Mouse (Mus musculus) heart, embryonic 16.5 days (tissue): ENCODE results near the gene Sowahb. TPM values are rescaled to one million over a fixed set of nuclear protein-coding genes. Genes with fewer than 3 reads are reported as not detected.

Experiments used
- ATAC-seq: fragments of 200-750 bp; cut with Nextera tagmentation; replicated peaks from 2 replicates; pipeline ENCODE4 v1.8.0; 2017; ENCODE audit warnings: moderate number of reproducible peaks; ENCODE audit not compliant: insufficient read depth, low FRiP score; ENCODE audit errors: extremely low read depth
- H3K27ac ChIP-seq: fragments of 300-500 bp; sonication (generic); 2 replicates; pipeline ENCODE4 v1.5.1; 2014; ENCODE audit warnings: mild to moderate bottlenecking, low read length, control low read depth, moderate library complexity
- H3K27me3 ChIP-seq: fragments of 300-500 bp; sonication (generic); 2 replicates; pipeline ENCODE4 v1.6.1; 2014; ENCODE audit warnings: low read length, mixed read lengths; ENCODE audit not compliant: control insufficient read depth, insufficient read depth
- H3K36me3 ChIP-seq: fragments of 300-500 bp; sonication (generic); 2 replicates; pipeline ENCODE4 v1.6.1; 2014; ENCODE audit not compliant: control insufficient read depth, insufficient read depth
- H3K4me1 ChIP-seq: fragments of 300-500 bp; sonication (generic); 2 replicates; pipeline ENCODE4 v1.6.1; 2014; ENCODE audit warnings: low read length, mixed read lengths; ENCODE audit not compliant: control insufficient read depth, insufficient read depth
- H3K4me2 ChIP-seq: fragments of 300-500 bp; sonication (generic); 2 replicates; pipeline ENCODE4 v1.6.1; 2014; ENCODE audit warnings: low read depth, mild to moderate bottlenecking, control low read depth, low read length
- H3K4me3 ChIP-seq: fragments of 300-500 bp; sonication (generic); 2 replicates; pipeline ENCODE4 v1.5.1; 2014; ENCODE audit warnings: mild to moderate bottlenecking, control low read depth, low read length
- H3K9ac ChIP-seq: fragments of 300-500 bp; sonication (generic); 2 replicates; pipeline ENCODE4 v1.6.1; 2014; ENCODE audit warnings: low read length, control low read depth
- H3K9me3 ChIP-seq: fragments of 300-500 bp; sonication (generic); replicated peaks from 2 replicates; pipeline ENCODE4 v1.6.1; 2016; ENCODE audit warnings: low read length; ENCODE audit not compliant: control insufficient read depth
- WGBS: fragments of 180-500 bp; shearing (Covaris S2); extraction: QIAGEN DNeasy Blood & Tissue Kit; methylation state at CpG from one replicate; pipeline ENCODE4 v1.1.7; 2014; 5-methylcytosine and 5-hydroxymethylcytosine counted together
- polyA plus RNA-seq: library from polyadenylated mRNA; unstranded; fragments of >200 nt; fragmentation: Nextera tagmentation; extraction: Ambion mirVana; gene quantifications from 2 replicates; pipeline ENCODE4 v1.2.1, GENCODE M21; 2015

Sowahb gene
- polyA plus RNA-seq, 1 experiment from 2014 or later: 0.12 TPM

DNA sequence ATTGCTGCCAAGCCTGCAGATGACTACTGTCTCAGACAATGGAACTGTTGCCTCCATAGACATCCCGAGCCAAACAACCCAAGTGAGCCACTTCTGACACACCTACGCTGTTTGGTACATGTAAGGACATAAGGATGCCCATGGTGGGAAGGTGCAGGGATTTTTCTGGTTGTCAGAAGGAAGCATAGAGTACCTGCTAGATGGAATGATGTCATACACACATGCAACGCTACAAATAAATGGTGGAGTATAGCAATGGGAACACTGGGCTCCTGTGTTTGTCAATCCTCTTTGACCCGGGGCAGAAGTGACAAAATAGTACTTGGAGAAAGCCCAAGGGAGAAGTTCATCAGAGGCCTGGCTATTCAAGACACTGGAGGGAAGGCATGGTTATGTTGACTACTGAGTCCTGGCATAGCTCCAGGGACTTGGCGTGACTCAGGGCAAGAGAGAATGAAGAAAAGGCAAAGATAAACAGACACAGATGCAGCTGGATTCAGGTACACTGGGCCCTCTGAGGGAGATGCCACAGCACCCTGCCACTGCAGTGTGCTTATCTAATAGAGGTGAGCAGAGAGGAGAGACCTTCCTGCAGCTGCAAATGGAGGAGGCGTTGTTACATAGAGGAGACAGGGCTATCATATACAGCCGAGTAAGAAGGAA, 33.0 kb upstream of the Sowahb start:
- no peak for ATAC-seq
- no peak overlapping the region for H3K4me3 ChIP-seq
- no peak overlapping the region for H3K4me2 ChIP-seq
- H3K9me3 ChIP-seq: peaks cover 5% of the 10 kb centered on the region; the same call in 1 of the 2 replicates
- no peak overlapping the region for H3K27ac ChIP-seq
- WGBS: 70% methylated on average over 7 of the region's 7 CpGs
- H3K9ac ChIP-seq: no peak overlapping the region
- H3K27me3 ChIP-seq: no peaks in the 10 kb centered on the region
- no peaks in the 10 kb centered on the region for H3K4me1 ChIP-seq
- no peaks in the 10 kb centered on the region for H3K36me3 ChIP-seq

DNA sequence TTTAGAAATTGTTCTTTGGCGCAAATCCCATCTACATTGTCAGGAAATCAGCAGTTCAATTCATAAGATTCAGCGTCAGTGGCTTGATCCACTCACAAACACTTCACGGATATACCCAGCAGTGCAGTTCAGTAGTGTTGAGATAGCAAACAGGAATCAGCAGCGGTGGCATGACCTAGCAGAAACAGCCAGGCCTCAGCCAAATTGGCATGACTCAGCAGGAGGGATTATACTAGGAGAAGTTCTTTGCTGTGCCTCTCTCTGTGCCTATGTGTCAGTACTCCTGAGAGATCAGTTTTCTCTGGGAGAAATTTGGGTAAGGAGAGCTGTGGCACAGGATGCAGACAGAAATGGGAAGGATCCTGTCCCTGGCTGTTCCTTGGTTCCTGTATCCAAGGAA, 16.0 kb upstream of the Sowahb start:
- H3K4me3 ChIP-seq: no peak overlapping the region
- H3K9me3 ChIP-seq: no peaks in the 10 kb centered on the region
- ATAC-seq: no peak
- no peak overlapping the region for H3K9ac ChIP-seq
- no peaks in the 10 kb centered on the region for H3K4me1 ChIP-seq
- no peak overlapping the region for H3K4me2 ChIP-seq
- no peak overlapping the region for H3K27ac ChIP-seq
- H3K36me3 ChIP-seq: no peaks in the 10 kb centered on the region
- 67% methylated on average over 4 of the region's 4 CpGs for WGBS
- no peaks in the 10 kb centered on the region for H3K27me3 ChIP-seq

DNA sequence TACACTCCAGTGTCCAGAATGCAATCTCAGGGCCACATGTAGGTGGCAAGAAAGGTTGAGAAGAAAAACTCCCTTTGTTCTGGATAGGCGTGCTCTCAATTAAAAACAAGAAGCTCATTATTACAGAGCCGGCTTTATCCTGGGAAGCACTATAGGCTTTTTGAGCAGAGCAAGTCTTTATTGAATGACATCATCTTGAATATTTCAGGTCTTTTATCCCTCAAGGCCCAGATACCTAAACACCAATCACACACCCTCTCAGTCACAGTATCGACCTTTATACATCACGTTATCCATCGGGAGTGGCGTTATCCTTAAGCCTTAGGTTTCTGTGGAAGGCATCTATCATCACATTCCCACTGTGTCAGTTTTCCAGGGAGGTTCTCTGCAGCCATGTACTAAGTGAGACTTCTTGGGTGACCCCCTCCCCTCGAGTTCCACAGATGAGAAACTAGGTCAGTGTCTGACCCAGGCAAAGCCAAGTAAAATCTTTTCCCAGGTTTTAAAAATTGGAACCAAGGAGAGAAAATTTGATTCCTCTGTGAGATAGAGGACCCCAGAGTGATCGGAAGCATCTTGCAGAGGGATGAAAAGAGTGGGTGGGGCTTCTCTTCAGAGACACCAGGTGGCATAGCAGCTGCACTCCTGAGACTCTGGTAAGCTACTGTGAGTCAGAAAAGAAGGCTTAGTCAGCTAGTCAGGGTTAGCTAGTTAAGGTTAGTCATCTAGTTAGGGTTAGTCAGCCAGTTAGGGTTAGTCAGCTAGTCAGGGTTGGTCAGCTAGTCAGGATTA, 9.0 kb upstream of the Sowahb start:
- Histone ChIP-seq H3K4me2 (no peak overlapping the region), H3K27me3 (peaks cover 4% of the 10 kb centered on the region; the same call in 1 of the 2 replicates), H3K9me3 (no peaks in the 10 kb centered on the region), H3K36me3 (no peaks in the 10 kb centered on the region), H3K27ac (no peak overlapping the region), H3K4me1 (no peaks in the 10 kb centered on the region), H3K9ac (no peak overlapping the region), H3K4me3 (no peak overlapping the region)
- WGBS: 44% methylated on average over 8 of the region's 8 CpGs
- no peak for ATAC-seq

DNA sequence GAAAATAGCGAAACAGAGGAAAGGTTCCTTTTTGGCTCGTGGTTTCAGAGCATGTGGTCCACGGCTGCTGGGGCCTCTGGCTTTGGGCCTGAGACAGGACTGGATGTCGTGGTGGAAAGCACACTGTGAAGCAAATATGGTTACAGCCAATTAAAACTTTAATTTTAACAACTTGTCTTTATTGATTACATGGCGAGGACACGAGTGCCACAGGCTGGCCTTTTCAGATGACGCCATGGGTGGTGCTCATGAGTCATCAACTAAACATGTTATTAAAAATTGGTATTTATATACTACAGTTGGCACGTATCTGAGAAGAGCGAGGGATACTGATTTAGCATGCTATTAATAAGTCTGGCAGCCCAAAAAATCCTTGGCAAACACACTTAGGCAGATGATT, 7.1 kb upstream of the Sowahb start:
- H3K4me1 ChIP-seq: no peaks in the 10 kb centered on the region
- no peak overlapping the region for H3K27ac ChIP-seq
- H3K9ac ChIP-seq: no peak overlapping the region
- H3K4me3 ChIP-seq: no peak overlapping the region
- no peaks in the 10 kb centered on the region for H3K36me3 ChIP-seq
- no peak overlapping the region for H3K4me2 ChIP-seq
- no peak for ATAC-seq
- 74% methylated on average over 9 of the region's 9 CpGs for WGBS
- H3K9me3 ChIP-seq: no peaks in the 10 kb centered on the region
- H3K27me3 ChIP-seq: peaks cover 18% of the 10 kb centered on the region

DNA sequence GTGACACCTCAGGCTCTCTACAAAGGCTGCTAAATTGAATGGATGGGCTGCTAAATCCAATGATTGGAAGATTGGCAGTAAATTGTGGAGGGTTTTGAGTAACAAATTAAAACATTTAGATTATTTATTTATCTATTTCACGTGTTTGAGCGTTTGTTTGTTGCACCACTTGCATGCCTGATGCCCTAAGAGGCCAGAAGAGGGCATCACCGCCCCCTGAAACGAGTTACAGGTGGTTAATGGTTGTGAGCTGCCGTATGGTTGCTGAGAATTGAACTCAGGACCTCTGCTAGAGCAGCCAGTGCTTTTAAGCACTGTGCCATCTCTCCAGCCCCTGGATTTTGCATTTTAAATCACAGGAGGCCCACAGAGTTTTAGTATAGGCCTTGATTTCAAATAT, 6.2 kb upstream of the Sowahb start:
- no peaks in the 10 kb centered on the region for H3K4me1 ChIP-seq
- WGBS: 48% methylated on average over 5 of the region's 5 CpGs
- no peaks in the 10 kb centered on the region for H3K36me3 ChIP-seq
- no peak overlapping the region for H3K9ac ChIP-seq
- H3K27me3 ChIP-seq: peaks cover 27% of the 10 kb centered on the region
- no peak for ATAC-seq
- no peak overlapping the region for H3K27ac ChIP-seq
- H3K9me3 ChIP-seq: no peaks in the 10 kb centered on the region
- no peak overlapping the region for H3K4me2 ChIP-seq
- H3K4me3 ChIP-seq: no peak overlapping the region

DNA sequence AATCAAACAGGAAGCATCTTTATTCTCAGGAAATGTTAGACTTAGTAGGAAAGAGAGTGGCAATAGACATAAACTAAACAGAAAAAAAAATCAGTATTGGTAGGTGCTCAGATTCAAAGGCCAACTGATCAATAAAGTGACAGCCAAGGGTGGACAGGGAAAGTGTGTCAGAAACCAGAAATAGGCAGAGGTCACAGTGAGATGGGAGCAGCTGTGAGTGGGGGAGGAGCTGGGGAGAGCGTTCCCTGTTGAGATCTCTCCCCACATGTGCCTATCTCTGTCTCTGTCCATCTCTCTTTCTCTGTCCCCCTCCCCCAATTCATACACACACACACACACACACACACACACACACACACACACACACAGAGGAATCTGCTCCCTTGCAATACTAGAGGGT, 5.1 kb upstream of the Sowahb start:
- WGBS: 73% methylated on average over 1 of the region's 1 CpGs
- Histone ChIP-seq H3K4me3 (no peak overlapping the region), H3K9ac (no peak overlapping the region), H3K9me3 (no peaks in the 10 kb centered on the region), H3K36me3 (no peaks in the 10 kb centered on the region), H3K27ac (no peak overlapping the region), H3K4me1 (peaks cover 5% of the 10 kb centered on the region), H3K4me2 (no peak overlapping the region), H3K27me3 (peaks cover 36% of the 10 kb centered on the region)
- no peak for ATAC-seq

DNA sequence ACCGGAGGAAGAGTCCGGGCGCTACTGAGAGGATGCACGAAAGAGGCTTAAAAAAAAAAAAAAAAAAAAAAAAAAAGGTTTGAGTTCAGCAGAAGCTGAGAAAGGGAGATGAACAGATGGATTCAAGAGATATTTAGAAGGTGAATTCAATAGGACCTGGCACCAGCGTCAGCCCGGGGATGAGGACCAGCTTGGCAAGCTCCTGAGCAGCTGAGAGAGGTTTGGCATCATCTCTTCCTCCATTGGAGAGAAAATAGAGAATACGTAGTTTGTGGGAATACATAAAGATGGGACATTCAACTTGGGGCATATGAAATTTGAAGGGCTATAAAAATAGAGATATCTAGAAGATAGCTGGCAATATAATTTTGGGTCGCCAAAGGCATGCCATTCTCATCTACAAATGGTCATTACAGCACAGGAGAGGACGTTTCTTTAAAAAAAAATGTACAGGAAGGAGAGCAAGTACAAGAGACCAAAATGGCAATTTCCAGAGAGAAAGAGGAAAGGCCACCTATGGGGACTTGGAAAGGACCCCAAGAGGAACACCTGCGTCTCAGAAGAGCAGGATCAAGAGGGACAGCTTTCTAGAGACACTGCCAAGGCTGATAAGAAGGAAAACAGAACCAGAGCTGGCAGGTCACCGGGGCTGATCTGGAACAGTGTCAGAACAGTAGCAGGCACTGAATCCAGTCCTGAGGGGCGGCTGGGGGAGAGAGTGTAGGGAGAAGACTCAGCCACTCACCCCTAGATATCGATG, 3.8 kb upstream of the Sowahb start:
- no peak overlapping the region for H3K4me3 ChIP-seq
- no peaks in the 10 kb centered on the region for H3K36me3 ChIP-seq
- H3K27me3 ChIP-seq: peaks cover 47% of the 10 kb centered on the region
- H3K4me2 ChIP-seq: no peak overlapping the region
- 62% methylated on average over 13 of the region's 13 CpGs for whole genome bisulfite sequencing
- no peak overlapping the region for H3K9ac ChIP-seq
- no peaks in the 10 kb centered on the region for H3K9me3 ChIP-seq
- peaks cover 12% of the 10 kb centered on the region for H3K4me1 ChIP-seq
- H3K27ac ChIP-seq: no peak overlapping the region
- no peak for ATAC-seq

DNA sequence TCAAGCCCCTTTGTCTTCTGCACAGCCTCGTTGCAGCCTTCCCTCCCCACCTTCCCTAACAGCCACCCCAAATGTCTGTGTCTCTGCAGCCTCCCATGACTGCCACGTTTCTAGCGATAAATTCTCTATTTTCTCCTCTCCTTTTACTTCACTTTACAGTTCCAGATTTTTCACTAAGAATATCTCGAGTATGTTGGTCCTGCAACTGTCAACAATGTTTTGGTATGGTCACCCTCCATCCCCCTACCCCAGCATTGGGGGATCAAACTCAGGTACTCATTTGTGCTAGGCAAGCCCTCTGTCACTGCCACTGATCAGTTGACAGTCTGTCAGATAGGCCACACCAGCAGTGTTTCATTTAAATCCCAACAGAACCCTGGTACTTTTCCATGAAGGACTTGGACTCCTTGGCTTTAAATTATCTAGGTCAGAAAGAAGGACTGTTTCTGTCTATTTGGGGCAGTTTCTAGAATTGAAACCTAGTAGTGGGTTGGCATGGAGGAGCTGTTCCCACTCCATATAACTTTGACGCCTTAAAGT, 1.6 kb upstream of the Sowahb start:
- Histone ChIP-seq H3K4me1 (peaks cover 12% of the 10 kb centered on the region), H3K9ac (no peak overlapping the region), H3K4me3 (no peak overlapping the region), H3K4me2 (no peak overlapping the region), H3K27ac (no peak overlapping the region), H3K36me3 (no peaks in the 10 kb centered on the region), H3K27me3 (peaks cover 60% of the 10 kb centered on the region), H3K9me3 (no peaks in the 10 kb centered on the region)
- 41% methylated on average over 5 of the region's 5 CpGs for WGBS
- no peak for ATAC-seq

DNA sequence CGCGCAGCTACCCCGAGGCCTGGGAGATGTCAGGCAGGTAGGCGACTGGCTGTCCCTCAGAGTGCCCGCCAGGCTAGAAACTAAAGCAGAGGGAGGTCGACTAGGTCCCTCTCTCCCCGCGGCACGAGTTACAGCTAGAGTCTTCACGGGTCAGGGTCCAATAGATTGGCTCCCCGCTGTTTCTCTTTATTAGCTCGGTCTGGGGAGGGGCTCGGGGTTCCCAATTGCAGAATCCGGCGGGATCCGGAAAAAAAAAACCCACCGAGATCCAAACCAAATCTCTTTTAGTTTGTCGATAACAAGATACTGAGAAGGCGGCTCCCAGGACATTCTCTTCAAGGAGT, 521 bp upstream of the Sowahb start:
- H3K27ac ChIP-seq: no peak overlapping the region
- peak overlapping the region; percentile 66 for H3K4me3 ChIP-seq
- no peak for ATAC-seq
- WGBS: under 1% methylated on average over 19 of the region's 19 CpGs
- H3K4me2 ChIP-seq: peak overlapping the region; percentile 98
- H3K9me3 ChIP-seq: no peaks in the 10 kb centered on the region
- H3K27me3 ChIP-seq: peaks cover 57% of the 10 kb centered on the region
- H3K9ac ChIP-seq: peak overlapping the region; percentile 66
- peaks cover 12% of the 10 kb centered on the region for H3K4me1 ChIP-seq
- no peaks in the 10 kb centered on the region for H3K36me3 ChIP-seq
